Mouse (Mus musculus) embryonic stem cell, embryonic (primary cell): ENCODE results near the gene Hormad2.

Experiments
- CTCF ChIA-PET, 4 experiments: fragments of 300-600 bp in 2 of 4; fragments of 350-600 bp in 2 of 4; sonication (Branson Sonifier 250); formaldehyde crosslinking; loops; one replicate each; lab custom pipeline; 2022; ENCODE audit warnings: inconsistent platforms in 2 of 4; lab: Charles Lee
- POLR2A ChIA-PET, 4 experiments: fragments of 300-600 bp in 2 of 4; fragments of 350-600 bp in 2 of 4; sonication (Branson Sonifier 250); formaldehyde crosslinking; loops; one replicate each; lab custom pipeline; 2022; ENCODE audit warnings: antibody characterized with exemption in 4 of 4, inconsistent platforms in 1 of 4; lab: Charles Lee

The Hormad2 gene

GRCm38 (mm10) chr11:4461154-4461553 is 20.2 kb upstream of the Hormad2 start:
- ChIA-PET CTCF (interaction anchor here (0.5 to 1.9 kb wide), 7 partner anchors 8 to 626 kb away, joined by 3 to 22 read pairs (median 4); no protein-coding TSS in a partner anchor), POLR2A (interaction anchor here (0.6 to 1.9 kb wide), 40 partner anchors 8 to 455 kb away, joined by 3 to 12 read pairs (median 3); partner anchors contain the start of genes Tbc1d10a (in 3 of the 4), Hormad2 (in 2 of the 4), Mtmr3 (in 1 of the 4) and Uqcr10 (in 1 of the 4))

- CTCF ChIA-PET, result interaction anchor here (0.8 to 1.9 kb wide), 6 partner anchors 9 to 202 kb away, joined by 3 to 22 read pairs (median 4); no protein-coding TSS in a partner anchor
- POLR2A ChIA-PET, result interaction anchor here (0.6 to 1.9 kb wide), 38 partner anchors 8 to 455 kb away, joined by 3 to 12 read pairs (median 4); partner anchors contain the start of genes Tbc1d10a (in 3 of the 4), Hormad2 (in 2 of the 4), Mtmr3 (in 1 of the 4) and Uqcr10 (in 1 of the 4)
Measured at GRCm38 (mm10) chr11:4460615-4461014, 19.7 kb upstream of the Hormad2 start.

GRCm38 (mm10) chr11:4454895-4455535 is 14.1 kb upstream of the Hormad2 start:
- CTCF ChIA-PET, result no interaction called here
- POLR2A ChIA-PET, result interaction anchor here in 3 of 4 experiments (0.5 to 1.0 kb wide), 3 partner anchors 10 to 574 kb away, joined by 3 to 4 read pairs (median 3); partner anchors contain the start of gene Hormad2 (in 1 of the 3)

- POLR2A ChIA-PET, result interaction anchor here in 2 of 4 experiments (0.5 to 2.4 kb wide), 4 partner anchors 8 to 250 kb away, joined by 3 to 15 read pairs (median 12); partner anchors contain the start of gene Hormad2 (in 1 of the 2)
- CTCF ChIA-PET, result interaction anchor here in 3 of 4 experiments (0.7 to 2.6 kb wide), 8 partner anchors 8 to 243 kb away, joined by 3 to 62 read pairs (median 8); partner anchors contain the start of gene Hormad2 (in 1 of the 3)
Measured at GRCm38 (mm10) chr11:4452467-4453184, 11.7 kb upstream of the Hormad2 start.

GRCm38 (mm10) chr11:4451116-4451515 is 10.2 kb upstream of the Hormad2 start:
- ChIA-PET POLR2A (interaction anchor here (0.6 to 2.4 kb wide), 29 partner anchors 8 to 484 kb away, joined by 3 to 18 read pairs (median 4); partner anchors contain the start of genes Hormad2 (in 4 of the 4), Ascc2 (in 1 of the 4) and Lif (in 1 of the 4)), CTCF (interaction anchor here (0.5 to 2.6 kb wide), 69 partner anchors 8 to 473 kb away, joined by 3 to 62 read pairs (median 4); partner anchors contain the start of genes Hormad2 (in 4 of the 4), Rnf215 (in 2 of the 4) and Lif (in 1 of the 4))

GRCm38 (mm10) chr11:4446195-4446868 is 5.4 kb upstream of the Hormad2 start:
- ChIA-PET CTCF (no interaction called here), POLR2A (interaction anchor here in 3 of 4 experiments (1.1 to 1.9 kb wide), 5 partner anchors 13 to 196 kb away, joined by 4 to 6 read pairs (median 4); no protein-coding TSS in a partner anchor)

- POLR2A ChIA-PET, result interaction anchor here in 2 of 4 experiments (0.8 to 2.2 kb wide), 2 partner anchors 9 to 19 kb away, joined by 3 to 5 read pairs; no protein-coding TSS in a partner anchor
Measured at GRCm38 (mm10) chr11:4442280-4442679, 1.4 kb upstream of the Hormad2 start.

GRCm38 (mm10) chr11:4438211-4438610 is 2.7 kb downstream of the Hormad2 start:
- POLR2A ChIA-PET, result interaction anchor here in 2 of 4 experiments (0.7 to 2.2 kb wide), 7 partner anchors 13 to 193 kb away, joined by 3 to 9 read pairs (median 3); no protein-coding TSS in a partner anchor
- CTCF ChIA-PET, result interaction anchor here (0.7 to 2.5 kb wide), 15 partner anchors 9 to 442 kb away, joined by 3 to 13 read pairs (median 5); no protein-coding TSS in a partner anchor

More at GRCm38 (mm10) chr11:4442280-4442679, 1.4 kb upstream of the Hormad2 start:
- CTCF ChIA-PET, result interaction anchor here in 2 of 4 experiments (0.7 to 0.8 kb wide), 2 partner anchors 9 kb away, joined by 3 read pairs; no protein-coding TSS in a partner anchor

GRCm38 (mm10) chr11:4437318-4437717 is 3.6 kb downstream of the Hormad2 start:
- POLR2A ChIA-PET, result interaction anchor here in 1 of 4 experiments (2.2 kb wide), 1 partner anchor 14 kb away, joined by 9 read pairs; no protein-coding TSS in a partner anchor
- CTCF ChIA-PET, result interaction anchor here in 1 of 4 experiments (2.5 kb wide), 1 partner anchor 14 kb away, joined by 9 read pairs; no protein-coding TSS in a partner anchor

GRCm38 (mm10) chr11:4436631-4437030 is 4.3 kb downstream of the Hormad2 start:
- CTCF ChIA-PET, result no interaction called here

GRCm38 (mm10) chr11:4434461-4434860 is 6.4 kb downstream of the Hormad2 start:
- POLR2A ChIA-PET, result interaction anchor here in 2 of 4 experiments (0.6 to 1.3 kb wide), 6 partner anchors 11 to 422 kb away, joined by 3 to 6 read pairs (median 4); no protein-coding TSS in a partner anchor
- CTCF ChIA-PET, result interaction anchor here in 2 of 4 experiments (1.2 to 1.3 kb wide), 2 partner anchors 16 to 17 kb away, joined by 4 to 5 read pairs; no protein-coding TSS in a partner anchor

More at GRCm38 (mm10) chr11:4436631-4437030, 4.3 kb downstream of the Hormad2 start:
- POLR2A ChIA-PET, result interaction anchor here in 1 of 4 experiments (0.6 kb wide), 1 partner anchor 265 kb away, joined by 3 read pairs; no protein-coding TSS in a partner anchor

GRCm38 (mm10) chr11:4423818-4424217 is 17.1 kb downstream of the Hormad2 start:
- CTCF ChIA-PET, result interaction anchor here in 3 of 4 experiments (0.6 to 2.1 kb wide), 3 partner anchors 43 to 204 kb away, joined by 4 to 6 read pairs (median 4); no protein-coding TSS in a partner anchor

GRCm38 (mm10) chr11:4422494-4423425 is 18.1 kb downstream of the Hormad2 start:
- CTCF ChIA-PET, result interaction anchor here in 3 of 4 experiments (0.6 to 2.1 kb wide), 10 partner anchors 29 to 1048 kb away, joined by 3 to 12 read pairs (median 4); no protein-coding TSS in a partner anchor

More at GRCm38 (mm10) chr11:4423818-4424217, 17.1 kb downstream of the Hormad2 start:
- POLR2A ChIA-PET, result interaction anchor here in 3 of 4 experiments (0.6 to 1.8 kb wide), 4 partner anchors 17 to 163 kb away, joined by 3 to 6 read pairs (median 4); partner anchors contain the start of gene Hormad2 (in 1 of the 3)

GRCm38 (mm10) chr11:4421933-4422488 is 18.9 kb downstream of the Hormad2 start:
- ChIA-PET POLR2A (interaction anchor here in 3 of 4 experiments (0.7 to 1.8 kb wide), 4 partner anchors 19 to 298 kb away, joined by 3 to 6 read pairs (median 4); partner anchors contain the start of gene Hormad2 (in 1 of the 3)), CTCF (interaction anchor here in 3 of 4 experiments (0.7 to 2.1 kb wide), 4 partner anchors 163 to 1047 kb away, joined by 3 to 12 read pairs (median 4); no protein-coding TSS in a partner anchor)

More at GRCm38 (mm10) chr11:4422494-4423425, 18.1 kb downstream of the Hormad2 start:
- POLR2A ChIA-PET, result interaction anchor here in 3 of 4 experiments (0.6 to 1.8 kb wide), 6 partner anchors 18 to 297 kb away, joined by 3 to 6 read pairs (median 4); partner anchors contain the start of gene Hormad2 (in 1 of the 3)

- CTCF ChIA-PET, result interaction anchor here in 2 of 4 experiments (0.9 to 2.0 kb wide), 2 partner anchors 159 kb away, joined by 3 to 7 read pairs; no protein-coding TSS in a partner anchor
- POLR2A ChIA-PET, result no interaction called here
Measured at GRCm38 (mm10) chr11:4417986-4418385, 22.9 kb downstream of the Hormad2 start.
